Mouse (Mus musculus): ENCODE data around the gene Kcnh8.

GRCm38 (mm10) chr17:52603411-52603810, 902 bp downstream of the Kcnh8 start:
- TF ChIP-seq GATA1 (IDR thresholded peaks at IDR 0.05; ENCODE audit: borderline replicate concordance, low read length): no peak
- TF ChIP-seq FLI1 (IDR thresholded peaks at IDR 0.05; ENCODE audit: low read length): no peak
